Mouse (Mus musculus): ENCODE measurements around the gene Tecpr2. TPM values are rescaled to one million over a fixed set of nuclear protein-coding genes. Genes with fewer than 3 reads are reported as not detected.

Gene Tecpr2
- polyA plus RNA-seq, 1 experiment: 4.2 TPM

DNA sequence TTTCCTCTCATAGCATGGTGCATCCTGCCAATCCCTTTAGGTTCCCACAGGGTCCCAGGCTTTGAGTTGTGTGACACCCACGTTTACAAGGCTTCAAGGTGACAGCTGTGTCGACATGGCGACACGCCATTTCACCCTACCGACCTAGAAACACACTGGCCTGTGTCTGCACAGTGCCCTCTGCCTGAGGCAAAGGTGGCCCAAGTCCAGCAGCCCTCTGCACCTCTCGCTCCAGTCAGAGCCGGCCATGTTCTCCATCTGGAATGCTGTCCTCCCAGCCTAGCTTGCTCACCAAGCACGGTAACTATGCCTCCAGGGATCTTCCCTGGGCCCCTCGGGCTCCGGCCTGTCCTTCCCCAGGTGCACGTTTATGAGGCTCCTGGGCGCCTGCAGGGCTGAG lies 103.7 kb downstream of the Tecpr2 start:
- Histone ChIP-seq H3K27me3 (ENCODE audit: control insufficient read depth, insufficient read depth, insufficient read length) (no peaks in the 10 kb centered on the region), H3K36me3 (ENCODE audit: control insufficient read depth, insufficient read depth) (no peaks in the 10 kb centered on the region), H3K79me2 (ENCODE audit: control insufficient read depth, insufficient read depth) (no peaks in the 10 kb centered on the region), H3K4me3 (peak overlapping the region; percentile 33), H3K4me2 (ENCODE audit: low read depth) (peak overlapping the region; percentile 100), H3ac (ENCODE audit: control insufficient read depth, insufficient read length) (no peak overlapping the region)
- no peak for TF ChIP-seq POLR2A (IDR thresholded peaks at IDR 0.05; ENCODE audit: insufficient read length, low read depth)
- no peak for TF ChIP-seq TCF3 (IDR thresholded peaks at IDR 0.05; ENCODE audit: insufficient read length, low read depth)
- TF ChIP-seq MYOD1 (IDR thresholded peaks at IDR 0.05; ENCODE audit: control insufficient read depth in 1 of 3, insufficient read length in 2 of 3, low read depth in 2 of 3): no peak
- TF ChIP-seq USF1 (IDR thresholded peaks at IDR 0.05; ENCODE audit: low read depth): no peak
- TF ChIP-seq POLR2AphosphoS2 (IDR thresholded peaks at IDR 0.05; ENCODE audit: insufficient read length, low read depth): no peak
- TF ChIP-seq CEBPB (IDR thresholded peaks at IDR 0.05; ENCODE audit: insufficient read depth, poor library complexity, severe bottlenecking): no peak
- TF ChIP-seq REST (IDR thresholded peaks at IDR 0.05; ENCODE audit: insufficient read depth, insufficient read length): no peak
- TF ChIP-seq E2F4 (IDR thresholded peaks at IDR 0.05; ENCODE audit: insufficient read depth): no peak
- no peak for TF ChIP-seq MYOG (IDR thresholded peaks at IDR 0.05; ENCODE audit: control insufficient read depth in 1 of 3, insufficient read depth in 1 of 3, insufficient read length in 2 of 3, low read depth in 2 of 3)
- no peak for TF ChIP-seq MAX (IDR thresholded peaks at IDR 0.05; ENCODE audit: low read depth)
- no peak for TF ChIP-seq TCF12 (IDR thresholded peaks at IDR 0.05; ENCODE audit: insufficient read depth, poor library complexity, severe bottlenecking)
- no peak for TF ChIP-seq SRF (IDR thresholded peaks at IDR 0.05; ENCODE audit: control insufficient read depth, insufficient read length, low read depth)

GRCm38 (mm10) chr12:110993226-110993625 lies 104.2 kb downstream of the Tecpr2 start:
- H3K79me2 ChIP-seq (ENCODE audit: control insufficient read depth, insufficient read depth): no peaks in the 10 kb centered on the region
- no peak overlapping the region for H3K4me2 ChIP-seq (ENCODE audit: low read depth)
- no peak overlapping the region for H3K4me3 ChIP-seq
- H3K27me3 ChIP-seq (ENCODE audit: control insufficient read depth, insufficient read depth, insufficient read length): no peaks in the 10 kb centered on the region
- H3K36me3 ChIP-seq (ENCODE audit: control insufficient read depth, insufficient read depth): no peaks in the 10 kb centered on the region
- TF ChIP-seq POLR2AphosphoS2 (IDR thresholded peaks at IDR 0.05; ENCODE audit: insufficient read length, low read depth) (no peak), SRF (IDR thresholded peaks at IDR 0.05; ENCODE audit: control insufficient read depth, insufficient read length, low read depth) (no peak), POLR2A (IDR thresholded peaks at IDR 0.05; ENCODE audit: insufficient read length, low read depth) (no peak), USF1 (IDR thresholded peaks at IDR 0.05; ENCODE audit: low read depth) (no peak), E2F4 (IDR thresholded peaks at IDR 0.05; ENCODE audit: insufficient read depth) (no peak), MYOG (IDR thresholded peaks at IDR 0.05; ENCODE audit: control insufficient read depth in 1 of 3, insufficient read depth in 1 of 3, insufficient read length in 2 of 3, low read depth in 2 of 3) (no peak), MYOD1 (IDR thresholded peaks at IDR 0.05; ENCODE audit: control insufficient read depth in 1 of 3, insufficient read length in 2 of 3, low read depth in 2 of 3) (no peak), TCF12 (IDR thresholded peaks at IDR 0.05; ENCODE audit: insufficient read depth, poor library complexity, severe bottlenecking) (no peak), CEBPB (IDR thresholded peaks at IDR 0.05; ENCODE audit: insufficient read depth, poor library complexity, severe bottlenecking) (no peak), REST (IDR thresholded peaks at IDR 0.05; ENCODE audit: insufficient read depth, insufficient read length) (no peak), TCF3 (IDR thresholded peaks at IDR 0.05; ENCODE audit: insufficient read length, low read depth) (no peak), MAX (IDR thresholded peaks at IDR 0.05; ENCODE audit: low read depth) (no peak)
- no peak overlapping the region for H3ac ChIP-seq (ENCODE audit: control insufficient read depth, insufficient read length)

DNA sequence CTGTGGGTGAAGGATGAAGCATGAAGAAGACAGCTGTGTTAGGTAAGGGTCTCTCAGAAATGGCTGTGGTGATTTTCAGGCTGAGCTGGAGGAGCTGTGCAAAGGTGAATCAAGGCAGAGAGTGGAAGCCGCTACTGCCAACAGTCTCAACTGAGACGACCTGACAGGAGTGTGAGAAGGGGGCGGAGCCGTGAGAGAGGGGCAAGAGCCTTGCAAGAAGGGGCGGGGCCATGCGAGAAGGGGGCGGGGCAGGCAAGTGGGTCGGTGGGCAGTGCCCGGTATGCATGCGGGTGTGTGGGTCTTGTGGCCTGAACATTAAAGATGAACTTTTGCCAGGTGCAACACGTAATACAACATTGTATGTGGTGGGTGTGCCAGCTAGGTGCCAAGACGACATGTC lies 105.6 kb downstream of the Tecpr2 start:
- no peak for TF ChIP-seq POLR2A (IDR thresholded peaks at IDR 0.05; ENCODE audit: insufficient read length, low read depth)
- no peak for TF ChIP-seq TCF3 (IDR thresholded peaks at IDR 0.05; ENCODE audit: insufficient read length, low read depth)
- no peak for TF ChIP-seq USF1 (IDR thresholded peaks at IDR 0.05; ENCODE audit: low read depth)
- no peak for TF ChIP-seq SRF (IDR thresholded peaks at IDR 0.05; ENCODE audit: control insufficient read depth, insufficient read length, low read depth)
- Histone ChIP-seq H3K4me3 (no peak overlapping the region), H3K79me2 (ENCODE audit: control insufficient read depth, insufficient read depth) (no peaks in the 10 kb centered on the region), H3K4me2 (ENCODE audit: low read depth) (no peak overlapping the region), H3K27me3 (ENCODE audit: control insufficient read depth, insufficient read depth, insufficient read length) (no peaks in the 10 kb centered on the region), H3ac (ENCODE audit: control insufficient read depth, insufficient read length) (no peak overlapping the region), H3K36me3 (ENCODE audit: control insufficient read depth, insufficient read depth) (no peaks in the 10 kb centered on the region)

DNA sequence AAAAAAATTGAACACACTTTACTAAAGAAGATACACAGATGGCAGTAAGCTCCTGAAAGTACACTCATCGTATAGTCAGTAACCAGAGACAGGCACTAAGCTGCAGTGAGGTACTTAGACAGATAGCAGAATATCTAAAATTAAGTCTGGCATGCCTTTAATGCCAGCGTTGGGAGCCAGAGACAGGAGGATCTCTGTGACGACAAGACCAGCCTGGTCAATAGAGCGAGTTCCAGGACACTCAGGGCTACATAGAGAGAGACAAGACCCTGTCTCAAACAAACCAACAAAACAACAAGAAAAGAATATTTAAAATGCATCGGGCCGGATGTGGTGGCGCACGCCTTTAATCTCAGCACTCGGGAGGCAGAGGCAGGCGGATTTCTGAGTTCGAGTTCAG lies 109.0 kb downstream of the Tecpr2 start:
- no peak for TF ChIP-seq REST (IDR thresholded peaks at IDR 0.05; ENCODE audit: insufficient read depth, insufficient read length)
- no peak for TF ChIP-seq POLR2AphosphoS2 (IDR thresholded peaks at IDR 0.05; ENCODE audit: insufficient read length, low read depth)
- no peak for TF ChIP-seq POLR2A (IDR thresholded peaks at IDR 0.05; ENCODE audit: insufficient read length, low read depth)
- H3K27me3 ChIP-seq (ENCODE audit: control insufficient read depth, insufficient read depth, insufficient read length): no peaks in the 10 kb centered on the region
- H3K4me2 ChIP-seq (ENCODE audit: low read depth): no peak overlapping the region

GRCm38 (mm10) chr12:110999820-111000219 lies 110.8 kb downstream of the Tecpr2 start:
- H3K36me3 ChIP-seq (ENCODE audit: control insufficient read depth, insufficient read depth): no peaks in the 10 kb centered on the region
- H3K4me2 ChIP-seq (ENCODE audit: low read depth): no peak overlapping the region
- no peaks in the 10 kb centered on the region for H3K27me3 ChIP-seq (ENCODE audit: control insufficient read depth, insufficient read depth, insufficient read length)
- H3K79me2 ChIP-seq (ENCODE audit: control insufficient read depth, insufficient read depth): no peaks in the 10 kb centered on the region
- TF ChIP-seq TCF12 (IDR thresholded peaks at IDR 0.05; ENCODE audit: insufficient read depth, poor library complexity, severe bottlenecking) (no peak), REST (IDR thresholded peaks at IDR 0.05; ENCODE audit: insufficient read depth, insufficient read length) (no peak), MAX (IDR thresholded peaks at IDR 0.05; ENCODE audit: low read depth) (no peak), SRF (IDR thresholded peaks at IDR 0.05; ENCODE audit: control insufficient read depth, insufficient read length, low read depth) (no peak), CEBPB (IDR thresholded peaks at IDR 0.05; ENCODE audit: insufficient read depth, poor library complexity, severe bottlenecking) (no peak), POLR2AphosphoS2 (IDR thresholded peaks at IDR 0.05; ENCODE audit: insufficient read length, low read depth) (no peak), POLR2A (IDR thresholded peaks at IDR 0.05; ENCODE audit: insufficient read length, low read depth) (no peak), MYOD1 (IDR thresholded peaks at IDR 0.05; ENCODE audit: control insufficient read depth in 1 of 3, insufficient read length in 2 of 3, low read depth in 2 of 3) (no peak), E2F4 (IDR thresholded peaks at IDR 0.05; ENCODE audit: insufficient read depth) (no peak)
- no peak overlapping the region for H3K4me3 ChIP-seq
- no peak overlapping the region for H3ac ChIP-seq (ENCODE audit: control insufficient read depth, insufficient read length)

More for the DNA sequence above, 109.0 kb downstream of the Tecpr2 start:
- no peaks in the 10 kb centered on the region for H3K79me2 ChIP-seq (ENCODE audit: control insufficient read depth, insufficient read depth)
- H3K4me3 ChIP-seq: no peak overlapping the region
- H3ac ChIP-seq (ENCODE audit: control insufficient read depth, insufficient read length): no peak overlapping the region
- no peaks in the 10 kb centered on the region for H3K36me3 ChIP-seq (ENCODE audit: control insufficient read depth, insufficient read depth)
